Mouse (Mus musculus): ENCODE measurements at regions not wholly inside any gene's neighbourhood (a gene's known extent, or its start where the extent isn't known, plus 50 kb on each side); places are given as distances from the start of the nearest gene placed in this dataset.

GRCm38 (mm10) chr2:9520045-9520444, 361.0 kb upstream of the 4930412O13Rik start:
- no peaks in the 10 kb centered on the region for H3K36me3 ChIP-seq (ENCODE audit: insufficient read depth, low read length)
- ATAC-seq (replicated peaks; ENCODE audit: low FRiP score, low read depth) (no peak), DNase-seq (ENCODE audit: low spot score) (no peak)
- no peak overlapping the region for H3K27ac ChIP-seq
- H3K4me3 ChIP-seq (replicated peaks; ENCODE audit: low read depth, low read length): no peak overlapping the region
- H3K4me2 ChIP-seq (ENCODE audit: low read length): no peak overlapping the region
- no peaks in the 10 kb centered on the region for H3K4me1 ChIP-seq (replicated peaks; ENCODE audit: insufficient read depth, low read length)
- no peak overlapping the region for H3K9ac ChIP-seq (ENCODE audit: low read depth, low read length)
- no peak for TF ChIP-seq CTCF (IDR thresholded peaks at IDR 0.05; ENCODE audit: low read depth)
- WGBS: 88% methylated on average over 1 of the region's 1 CpGs
- H3K9me3 ChIP-seq (replicated peaks; ENCODE audit: low read length): no peaks in the 10 kb centered on the region
- H3K27me3 ChIP-seq (ENCODE audit: insufficient read depth, low read length): no peaks in the 10 kb centered on the region

GRCm38 (mm10) chr2:9525910-9526309, 355.1 kb upstream of the 4930412O13Rik start:
- DNase-seq (ENCODE audit: low spot score): no peak
- Histone ChIP-seq H3K4me1 (replicated peaks; ENCODE audit: insufficient read depth, low read length) (no peaks in the 10 kb centered on the region), H3K36me3 (ENCODE audit: insufficient read depth, low read length) (no peaks in the 10 kb centered on the region), H3K4me2 (ENCODE audit: low read length) (no peak overlapping the region), H3K9me3 (replicated peaks; ENCODE audit: low read length) (no peaks in the 10 kb centered on the region), H3K27ac (no peak overlapping the region), H3K4me3 (replicated peaks; ENCODE audit: low read depth, low read length) (no peak overlapping the region), H3K27me3 (ENCODE audit: insufficient read depth, low read length) (no peaks in the 10 kb centered on the region), H3K9ac (ENCODE audit: low read depth, low read length) (no peak overlapping the region)
- no peak for ATAC-seq (replicated peaks; ENCODE audit: low FRiP score, low read depth)
- WGBS: 89% methylated on average over 3 of the region's 3 CpGs
- TF ChIP-seq CTCF (IDR thresholded peaks at IDR 0.05; ENCODE audit: low read depth): no peak

- TF ChIP-seq CTCF (IDR thresholded peaks at IDR 0.05; ENCODE audit: low read depth): no peak
- no peaks in the 10 kb centered on the region for H3K4me1 ChIP-seq (replicated peaks; ENCODE audit: insufficient read depth, low read length)
- 65% methylated on average over 2 of the region's 2 CpGs for WGBS
- DNase-seq (ENCODE audit: low spot score): no peak
- no peak for ATAC-seq (replicated peaks; ENCODE audit: low FRiP score, low read depth)
- no peak overlapping the region for H3K9ac ChIP-seq (ENCODE audit: low read depth, low read length)
- no peaks in the 10 kb centered on the region for H3K27me3 ChIP-seq (ENCODE audit: insufficient read depth, low read length)
- H3K4me2 ChIP-seq (ENCODE audit: low read length): no peak overlapping the region
- H3K4me3 ChIP-seq (replicated peaks; ENCODE audit: low read depth, low read length): no peak overlapping the region
- H3K36me3 ChIP-seq (ENCODE audit: insufficient read depth, low read length): no peaks in the 10 kb centered on the region
- no peaks in the 10 kb centered on the region for H3K9me3 ChIP-seq (replicated peaks; ENCODE audit: low read length)
- H3K27ac ChIP-seq: no peak overlapping the region
Observed at GRCm38 (mm10) chr2:9535141-9535658, 345.9 kb upstream of the 4930412O13Rik start.

GRCm38 (mm10) chr2:9547771-9548590, 333.1 kb upstream of the 4930412O13Rik start:
- Histone ChIP-seq H3K9me3 (replicated peaks; ENCODE audit: low read length) (no peaks in the 10 kb centered on the region), H3K4me3 (replicated peaks; ENCODE audit: low read depth, low read length) (no peak overlapping the region), H3K36me3 (ENCODE audit: insufficient read depth, low read length) (no peaks in the 10 kb centered on the region), H3K4me1 (replicated peaks; ENCODE audit: insufficient read depth, low read length) (no peaks in the 10 kb centered on the region), H3K9ac (ENCODE audit: low read depth, low read length) (no peak overlapping the region), H3K4me2 (ENCODE audit: low read length) (no peak overlapping the region), H3K27me3 (ENCODE audit: insufficient read depth, low read length) (no peaks in the 10 kb centered on the region), H3K27ac (no peak overlapping the region)
- 69% methylated on average over 10 of the region's 10 CpGs for WGBS
- TF ChIP-seq CTCF (IDR thresholded peaks at IDR 0.05; ENCODE audit: low read depth): no peak
- no peak for DNase-seq (ENCODE audit: low spot score)
- ATAC-seq (replicated peaks; ENCODE audit: low FRiP score, low read depth): no peak

- no peak for ATAC-seq (replicated peaks; ENCODE audit: low FRiP score, low read depth)
- H3K36me3 ChIP-seq (ENCODE audit: insufficient read depth, low read length): no peaks in the 10 kb centered on the region
- H3K27me3 ChIP-seq (ENCODE audit: insufficient read depth, low read length): no peaks in the 10 kb centered on the region
- DNase-seq (ENCODE audit: low spot score): no peak
- H3K9me3 ChIP-seq (replicated peaks; ENCODE audit: low read length): no peaks in the 10 kb centered on the region
- TF ChIP-seq CTCF (IDR thresholded peaks at IDR 0.05; ENCODE audit: low read depth): no peak
- H3K27ac ChIP-seq: no peak overlapping the region
- no peak overlapping the region for H3K4me3 ChIP-seq (replicated peaks; ENCODE audit: low read depth, low read length)
- no peak overlapping the region for H3K4me2 ChIP-seq (ENCODE audit: low read length)
- no peaks in the 10 kb centered on the region for H3K4me1 ChIP-seq (replicated peaks; ENCODE audit: insufficient read depth, low read length)
- H3K9ac ChIP-seq (ENCODE audit: low read depth, low read length): no peak overlapping the region
Observed at GRCm38 (mm10) chr2:9553313-9553712, 327.7 kb upstream of the 4930412O13Rik start.

- no peak overlapping the region for H3K27ac ChIP-seq
- DNase-seq (ENCODE audit: low spot score) (no peak), ATAC-seq (replicated peaks; ENCODE audit: low FRiP score, low read depth) (no peak)
- no peak overlapping the region for H3K9ac ChIP-seq (ENCODE audit: low read depth, low read length)
- 13% methylated on average over 6 of the region's 6 CpGs for WGBS
- TF ChIP-seq CTCF (IDR thresholded peaks at IDR 0.05; ENCODE audit: low read depth): no peak
- H3K9me3 ChIP-seq (replicated peaks; ENCODE audit: low read length): no peaks in the 10 kb centered on the region
- no peaks in the 10 kb centered on the region for H3K4me1 ChIP-seq (replicated peaks; ENCODE audit: insufficient read depth, low read length)
- H3K36me3 ChIP-seq (ENCODE audit: insufficient read depth, low read length): no peaks in the 10 kb centered on the region
- no peak overlapping the region for H3K4me2 ChIP-seq (ENCODE audit: low read length)
- H3K4me3 ChIP-seq (replicated peaks; ENCODE audit: low read depth, low read length): no peak overlapping the region
- no peaks in the 10 kb centered on the region for H3K27me3 ChIP-seq (ENCODE audit: insufficient read depth, low read length)
Observed at GRCm38 (mm10) chr2:9564487-9565043, 316.5 kb upstream of the 4930412O13Rik start.

Data from kidney, postnatal 0 days (tissue).